Mouse (Mus musculus) left cerebral cortex, postnatal 14 days (tissue): Measurements from ENCODE around the gene Pdxp. TPM values are rescaled to one million over a fixed set of nuclear protein-coding genes. Genes with fewer than 3 reads are reported as not detected.
"Not testable (repeated sequence)": the region's sequence is repeated elsewhere in the genome, so short reads cannot be mapped to it uniquely, and the experiment has no call there.

Experiments
- DNase-seq, 2 experiments: peaks; one replicate each; pipeline ENCODE4 v3.0.0; 2021 to 2022; ENCODE audit warnings: low spot score in 2 of 2, mixed read lengths in 1 of 2
- intact Hi-C: fragments of 180-260 bp; cut with DNase I; formaldehyde crosslinking; loops from one replicate; pipeline ENCODE4 v1.15.1; 2025
- long read RNA-seq, 2 experiments: library from polyadenylated mRNA; stranded (forward); transcript quantifications; one replicate each; pipeline ENCODE4 v2.0.0; 2021
- total RNA-seq, 2 experiments: library from RNA; stranded (reverse); gene quantifications; 2 replicates each; pipeline ENCODE4 v1.2.3; 2021

The Pdxp gene
- 100 to 1,000 TPM; 167 to 179 TPM for total RNA-seq
- long read RNA-seq, experiment 1, transcript Pdxp-201 (2 exons, 2,001 nt), result major isoform, 394 of 399 reads
- long read RNA-seq, experiment 1, partial matches to known transcripts, result 4 of 399 reads
- long read RNA-seq, experiment 1, other reads (novel, unspliced or antisense), result 1 of 399 reads
- long read RNA-seq, experiment 2, transcript Pdxp-201 (2 exons, 2,001 nt), result major isoform, 396 of 406 reads
- long read RNA-seq, experiment 2, partial matches to known transcripts, result 10 of 406 reads
- long read RNA-seq, experiment 2, other reads (novel, unspliced or antisense), result 0 of 406 reads

GRCm38 (mm10) chr15:78913632-78914090 lies at the start of gene Pdxp:
Gene Pdxp, plus strand, starts transcription at chr15:78913919.
- intact Hi-C loops, result loop anchor here (2.0 kb wide), 1 partner anchor 29 kb away; no protein-coding TSS in a partner anchor
- DNase-seq, result peak; percentile 98 to 99

- DNase-seq, result peak in 1 of 2 experiments; percentile 44
- intact Hi-C loops, result no loop called here
Observed at GRCm38 (mm10) chr15:78868398-78868797, 45.3 kb upstream of the Pdxp start.

- intact Hi-C loops, result no loop called here
- no peak for DNase-seq
Observed at GRCm38 (mm10) chr15:78868826-78869233, 44.9 kb upstream of the Pdxp start.

GRCm38 (mm10) chr15:78869775-78870174 lies 43.9 kb upstream of the Pdxp start:
- DNase-seq, result peak in 1 of 2 experiments; percentile 52
- intact Hi-C loops, result loop anchor here (5.0 kb wide), 1 partner anchor 42 kb away; no protein-coding TSS in a partner anchor

- DNase-seq, result no peak
- intact Hi-C loops, result loop anchor here (5.0 kb wide), 1 partner anchor 45 kb away; no protein-coding TSS in a partner anchor
Observed at GRCm38 (mm10) chr15:78872021-78872608, 41.6 kb upstream of the Pdxp start.

GRCm38 (mm10) chr15:78873803-78874435 lies 39.8 kb upstream of the Pdxp start:
- intact Hi-C loops, result loop anchor here (5.0 kb wide), 1 partner anchor 47 kb away; no protein-coding TSS in a partner anchor
- DNase-seq, result no peak

- intact Hi-C loops, result loop anchor here (5.0 kb wide), 1 partner anchor 48 kb away; no protein-coding TSS in a partner anchor
- no peak for DNase-seq
Observed at GRCm38 (mm10) chr15:78874989-78875388, 38.7 kb upstream of the Pdxp start.

- intact Hi-C loops, result no loop called here
- DNase-seq, result no peak
Observed at GRCm38 (mm10) chr15:78875537-78875936, 38.2 kb upstream of the Pdxp start.

- intact Hi-C loops, result no loop called here
- peak; percentile 83 to 91 for DNase-seq
Observed at GRCm38 (mm10) chr15:78876258-78876696, 37.4 kb upstream of the Pdxp start.

- intact Hi-C loops, result no loop called here
- peak; percentile 95 to 97 for DNase-seq
Observed at GRCm38 (mm10) chr15:78876991-78877809, 36.5 kb upstream of the Pdxp start, which contains the start of gene Gga1. Gene Gga1, plus strand, starts transcription at chr15:78877190.

- intact Hi-C loops, result no loop called here
- no peak for DNase-seq
Observed at GRCm38 (mm10) chr15:78877810-78878390, 35.8 kb upstream of the Pdxp start.

- intact Hi-C loops, DNase-seq: not testable (repeated sequence)
Observed at GRCm38 (mm10) chr15:78878792-78879516, 34.8 kb upstream of the Pdxp start.

- no peak for DNase-seq
- intact Hi-C loops, result no loop called here
Observed at GRCm38 (mm10) chr15:78880432-78880831, 33.3 kb upstream of the Pdxp start.

- intact Hi-C loops, result no loop called here
- DNase-seq, result no peak
Observed at GRCm38 (mm10) chr15:78881828-78882227, 31.9 kb upstream of the Pdxp start.

GRCm38 (mm10) chr15:78889401-78889853 lies 24.3 kb upstream of the Pdxp start:
- intact Hi-C loops, result no loop called here
- DNase-seq, result no peak

- no peak for DNase-seq
- intact Hi-C loops, result no loop called here
Observed at GRCm38 (mm10) chr15:78892440-78892839, 21.3 kb upstream of the Pdxp start.

GRCm38 (mm10) chr15:78894726-78895125 lies 19.0 kb upstream of the Pdxp start:
- intact Hi-C loops, result no loop called here
- no peak for DNase-seq

GRCm38 (mm10) chr15:78895741-78896140 lies 18.0 kb upstream of the Pdxp start:
- intact Hi-C loops, result no loop called here

More at GRCm38 (mm10) chr15:78895741-78896140, 18.0 kb upstream of the Pdxp start:
- no peak for DNase-seq
